Mouse (Mus musculus) olfactory bulb, adult 2 months (tissue): ENCODE measurements around the gene Cass4.

Experiments
- CTCF ChIP-seq: fragments of 200-500 bp; IDR thresholded peaks from 2 replicates; pipeline ENCODE4 v1.5.1; 2012; ENCODE audit warnings: low read depth, mild to moderate bottlenecking, low read length, moderate library complexity; ENCODE audit not compliant: insufficient read depth
- POLR2A ChIP-seq: fragments of 200-500 bp; IDR thresholded peaks from 2 replicates; pipeline ENCODE4 v1.6.1; 2012; ENCODE audit warnings: mild to moderate bottlenecking, low read depth, low read length, moderate library complexity; ENCODE audit not compliant: insufficient read depth

DNA sequence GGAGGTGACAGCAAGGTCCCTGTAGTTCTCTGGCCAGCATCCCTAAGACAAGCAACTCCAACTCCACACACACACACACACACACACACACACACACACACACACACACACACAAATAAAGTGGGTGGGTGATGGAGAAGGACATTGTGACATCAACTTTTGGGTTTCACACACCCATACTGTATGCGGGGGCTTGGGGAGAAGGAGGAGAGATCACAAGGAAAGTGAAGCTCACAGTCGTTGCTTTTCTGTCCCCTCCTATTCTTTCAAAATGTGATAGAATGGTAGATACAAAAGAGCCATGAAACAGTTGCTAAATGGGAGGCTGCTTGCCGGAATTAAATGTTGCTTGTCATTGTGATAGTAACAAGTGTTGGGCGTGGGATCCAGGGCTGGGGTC is 1.1 kb downstream of the Cass4 start:
- no peak for TF ChIP-seq CTCF
- TF ChIP-seq POLR2A = no peak
